Mouse (Mus musculus) lung, postnatal 0 days (tissue): ENCODE results near the gene Cgnl1.

Experiments
- CTCF ChIP-seq: IDR thresholded peaks from 2 replicates; pipeline ENCODE4 v1.5.1; 2016; ENCODE audit warnings: antibody characterized with exemption, mild to moderate bottlenecking
- EP300 ChIP-seq: IDR thresholded peaks from 2 replicates; pipeline ENCODE4 v1.6.1; 2016; ENCODE audit warnings: antibody characterized with exemption, mild to moderate bottlenecking, control low read depth

DNA sequence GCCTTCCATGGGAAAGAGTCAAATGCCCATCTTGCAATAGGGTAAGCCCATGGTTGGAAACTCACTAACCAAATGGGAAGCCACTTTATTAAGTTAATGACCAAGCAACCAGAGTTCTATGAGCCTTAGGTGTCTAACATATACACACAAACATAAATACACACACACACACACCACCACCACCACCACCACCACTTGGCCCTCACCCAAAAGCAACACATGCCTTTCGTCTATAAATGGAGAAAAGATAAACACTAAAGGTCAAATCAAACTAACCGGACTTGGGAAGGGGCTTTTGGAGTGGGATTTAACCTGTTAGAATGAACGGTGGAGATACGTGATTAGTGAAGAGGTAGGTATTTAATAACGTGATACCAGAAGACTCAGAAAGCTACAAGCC lies 180.3 kb downstream of the Cgnl1 start:
- 0 out of 2 replicates have a peak, but pooled peaks have one; percentile 12 for TF ChIP-seq EP300
- TF ChIP-seq CTCF = no peak
